Mouse (Mus musculus) liver, embryonic 11.5 days (tissue): Measurements from ENCODE around the gene Soat2. TPM values are rescaled to one million over a fixed set of nuclear protein-coding genes. Genes with fewer than 3 reads are reported as not detected.

ENCODE experiments used
- ATAC-seq: fragments of 200-750 bp; cut with Nextera tagmentation; replicated peaks from 2 replicates; pipeline ENCODE4 v1.8.0; 2017; ENCODE audit warnings: moderate number of reproducible peaks, mild to moderate bottlenecking, moderate TSS enrichment, moderate library complexity; ENCODE audit not compliant: low FRiP score
- DNase-seq: peaks from one replicate; pipeline ENCODE4 v3.0.0-alpha.2; 2017; ENCODE audit warnings: low spot score
- H3K27ac ChIP-seq: fragments of 300-500 bp; sonication (generic); 2 replicates; pipeline ENCODE4 v1.5.1; 2014; ENCODE audit warnings: mild to moderate bottlenecking, low read depth, low read length, control low read depth
- H3K27me3 ChIP-seq: fragments of 300-500 bp; sonication (generic); replicated peaks from 2 replicates; pipeline ENCODE4 v1.6.1; 2014; ENCODE audit warnings: low read length, mixed read lengths; ENCODE audit not compliant: control insufficient read depth, insufficient read depth
- H3K36me3 ChIP-seq: fragments of 300-500 bp; sonication (generic); 2 replicates; pipeline ENCODE4 v1.6.1; 2014; ENCODE audit warnings: mild to moderate bottlenecking, low read length, moderate library complexity, mixed read lengths; ENCODE audit not compliant: control insufficient read depth, insufficient read depth
- H3K4me1 ChIP-seq: fragments of 300-500 bp; sonication (generic); replicated peaks from 2 replicates; pipeline ENCODE4 v1.6.1; 2014; ENCODE audit warnings: low read length, mixed read lengths; ENCODE audit not compliant: control insufficient read depth, insufficient read depth
- H3K4me2 ChIP-seq: fragments of 300-500 bp; sonication (generic); 2 replicates; pipeline ENCODE4 v1.6.1; 2014; ENCODE audit warnings: mild to moderate bottlenecking, control low read depth, moderate library complexity
- H3K4me3 ChIP-seq: fragments of 300-500 bp; sonication (generic); 2 replicates; pipeline ENCODE4 v1.5.1; 2014; ENCODE audit warnings: low read depth, low read length, control low read depth
- H3K9ac ChIP-seq: fragments of 300-500 bp; sonication (generic); 2 replicates; pipeline ENCODE4 v1.6.1; 2014; ENCODE audit warnings: low read depth, low read length, control low read depth
- H3K9me3 ChIP-seq: fragments of 300-500 bp; sonication (generic); 2 replicates; pipeline ENCODE4 v1.6.1; 2016; ENCODE audit warnings: low read length, inconsistent platforms, mixed read lengths; ENCODE audit not compliant: control insufficient read depth
- WGBS: fragments of 180-500 bp; shearing (Covaris S2); extraction: QIAGEN DNeasy Blood & Tissue Kit; methylation state at CpG from one replicate; pipeline ENCODE4 v1.1.7; 2014; 5-methylcytosine and 5-hydroxymethylcytosine counted together
- polyA plus RNA-seq: library from polyadenylated mRNA; unstranded; fragments of >200 nt; fragmentation: Nextera tagmentation; extraction: Ambion mirVana; gene quantifications from 2 replicates; pipeline ENCODE4 v1.2.1, GENCODE M21; 2014

Gene Soat2
- polyA plus RNA-seq, 1 experiment from 2014 or later = 36.2 TPM

GRCm38 (mm10) chr15:102169064-102169463, 18.7 kb downstream of the Soat2 start:
- no peaks in the 10 kb centered on the region for H3K27me3 ChIP-seq
- no peak overlapping the region for H3K4me2 ChIP-seq
- 61% methylated on average over 2 of the region's 2 CpGs for WGBS
- H3K36me3 ChIP-seq = no peaks in the 10 kb centered on the region
- no peaks in the 10 kb centered on the region for H3K9me3 ChIP-seq
- H3K4me1 ChIP-seq = no peaks in the 10 kb centered on the region
- H3K4me3 ChIP-seq = no peak overlapping the region
- H3K27ac ChIP-seq = no peak overlapping the region
- DNase-seq = no peak
- H3K9ac ChIP-seq = no peak overlapping the region
- ATAC-seq = no peak

DNA sequence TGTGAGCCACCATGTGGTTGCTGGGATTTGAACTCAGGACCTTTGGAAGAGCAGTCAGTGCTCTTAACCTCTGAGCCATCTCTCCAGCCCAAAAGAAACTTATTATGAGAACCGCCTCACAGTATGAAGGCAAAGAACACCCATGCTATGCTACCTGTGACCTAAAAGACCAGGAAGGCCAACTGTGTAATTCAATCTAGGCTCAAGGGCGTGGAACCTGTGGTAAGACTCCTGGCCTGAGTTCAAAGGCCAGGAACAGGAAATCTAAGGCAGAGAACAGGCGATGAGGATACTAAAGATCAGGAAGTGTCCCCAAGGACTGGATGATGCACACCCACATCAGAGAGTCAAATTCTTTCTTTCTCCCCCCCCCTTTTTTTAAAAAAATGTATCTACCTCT, 23.3 kb downstream of the Soat2 start:
- Histone ChIP-seq H3K9me3 (no peaks in the 10 kb centered on the region), H3K4me2 (no peak overlapping the region), H3K36me3 (no peaks in the 10 kb centered on the region), H3K27me3 (no peaks in the 10 kb centered on the region), H3K4me1 (no peaks in the 10 kb centered on the region; the same call in 1 of the 2 replicates), H3K4me3 (no peak overlapping the region), H3K9ac (no peak overlapping the region), H3K27ac (no peak overlapping the region)
- DNase-seq (no peak), ATAC-seq (no peak)
- 76% methylated on average over 3 of the region's 3 CpGs for WGBS

GRCm38 (mm10) chr15:102175736-102176319, 25.5 kb downstream of the Soat2 start:
- no peak overlapping the region for H3K4me3 ChIP-seq
- no peak overlapping the region for H3K9ac ChIP-seq
- no peaks in the 10 kb centered on the region for H3K27me3 ChIP-seq
- no peak for ATAC-seq
- H3K9me3 ChIP-seq = no peaks in the 10 kb centered on the region
- H3K4me1 ChIP-seq = no peaks in the 10 kb centered on the region; the same call in 1 of the 2 replicates
- no peak overlapping the region for H3K4me2 ChIP-seq
- H3K36me3 ChIP-seq = no peaks in the 10 kb centered on the region
- H3K27ac ChIP-seq = no peak overlapping the region
- no peak for DNase-seq
- WGBS = 82% methylated on average over 16 of the region's 16 CpGs

DNA sequence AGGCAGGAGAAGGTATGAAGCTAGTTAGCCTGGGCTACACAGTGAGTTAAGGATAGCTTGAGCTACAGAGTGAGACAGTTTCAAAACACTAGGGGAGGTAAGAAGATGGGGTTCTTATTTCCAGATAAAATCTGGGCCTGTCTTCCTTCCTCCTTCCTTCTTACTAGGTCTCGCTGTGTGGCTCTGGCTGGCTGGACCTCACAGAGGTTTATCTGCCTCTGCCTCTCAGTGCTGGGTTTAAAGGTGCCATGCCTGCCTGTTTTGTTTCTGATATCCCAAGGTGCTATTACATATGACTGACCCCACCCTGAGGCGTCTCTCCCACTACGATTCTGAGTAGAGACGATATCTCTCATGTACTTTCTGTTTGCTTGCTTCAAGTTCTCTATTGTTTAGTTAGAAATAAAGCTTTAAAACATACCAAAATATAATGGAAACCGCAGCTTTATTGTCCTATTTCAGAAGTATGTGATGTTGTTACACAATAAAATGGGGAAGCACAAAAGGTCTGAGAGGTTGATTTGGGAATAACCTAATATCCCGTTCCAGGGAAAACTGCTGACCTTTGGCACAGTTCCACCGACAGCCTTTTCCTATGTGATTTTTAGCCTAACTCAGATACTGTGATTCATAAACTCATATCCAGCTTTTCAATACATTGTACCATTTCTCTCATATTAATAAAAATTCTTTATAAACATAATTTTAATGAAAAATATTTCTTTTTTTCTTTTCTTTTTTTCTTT, 26.4 kb downstream of the Soat2 start:
- no peak for DNase-seq
- 67% methylated on average over 7 of the region's 7 CpGs for WGBS
- H3K4me1 ChIP-seq = no peaks in the 10 kb centered on the region; the same call in 1 of the 2 replicates

DNA sequence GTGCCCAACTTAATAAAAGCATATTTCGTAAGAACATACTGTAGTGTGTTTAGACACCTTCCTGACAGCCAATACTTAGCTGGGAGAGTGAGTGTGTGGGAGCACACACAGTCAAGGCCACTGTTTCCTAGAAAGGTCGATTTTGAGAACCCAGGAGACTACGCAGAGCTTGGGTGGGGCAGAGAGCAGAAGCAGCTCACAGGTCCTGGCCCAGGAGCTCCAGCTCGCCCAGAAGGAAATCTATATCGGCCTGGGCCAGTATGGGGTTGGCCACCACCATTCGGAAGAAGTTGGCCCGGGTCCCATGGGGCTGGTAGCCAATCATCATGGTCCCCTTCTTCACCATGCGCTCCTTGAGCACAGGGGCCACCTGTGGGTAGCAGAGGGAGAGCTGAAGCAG, 27.1 kb downstream of the Soat2 start:
- Histone ChIP-seq H3K9me3 (no peaks in the 10 kb centered on the region), H3K4me3 (no peak overlapping the region), H3K9ac (no peak overlapping the region), H3K4me2 (no peak overlapping the region), H3K27me3 (no peaks in the 10 kb centered on the region), H3K36me3 (no peaks in the 10 kb centered on the region), H3K4me1 (no peaks in the 10 kb centered on the region; the same call in 1 of the 2 replicates), H3K27ac (no peak overlapping the region)
- no peak for ATAC-seq
- 85% methylated on average over 8 of the region's 8 CpGs for WGBS
- no peak for DNase-seq

More for the DNA sequence above, 26.4 kb downstream of the Soat2 start:
- Histone ChIP-seq H3K36me3 (no peaks in the 10 kb centered on the region), H3K4me2 (no peak overlapping the region), H3K9me3 (no peaks in the 10 kb centered on the region), H3K4me3 (no peak overlapping the region), H3K27me3 (no peaks in the 10 kb centered on the region), H3K9ac (no peak overlapping the region), H3K27ac (no peak overlapping the region)
- 0 out of 2 replicates have a peak, but pooled peaks have one; percentile 47 for ATAC-seq

DNA sequence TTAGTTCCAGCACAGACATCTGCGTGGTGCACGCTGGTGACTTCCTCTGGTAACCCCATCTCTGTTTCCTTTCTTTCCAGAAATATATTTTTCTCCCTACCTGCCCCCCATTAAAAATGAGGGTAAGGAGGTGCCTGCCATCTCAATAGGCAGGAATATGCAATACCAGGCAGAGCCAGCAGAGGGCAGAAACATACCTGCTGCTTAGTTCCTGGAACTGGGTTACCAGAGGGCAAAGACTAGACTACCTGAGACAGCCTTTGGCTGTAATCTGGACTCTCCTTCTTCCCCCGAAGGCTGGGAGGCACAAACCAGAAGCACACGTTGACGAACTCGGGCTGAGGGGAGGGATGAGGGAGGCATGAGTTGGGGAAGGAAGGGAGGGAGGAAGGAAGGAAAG, 28.0 kb downstream of the Soat2 start:
- H3K9ac ChIP-seq = no peak overlapping the region
- no peaks in the 10 kb centered on the region for H3K27me3 ChIP-seq
- H3K36me3 ChIP-seq = no peaks in the 10 kb centered on the region
- no peak overlapping the region for H3K4me3 ChIP-seq
- 9% methylated on average over 6 of the region's 6 CpGs for WGBS
- no peaks in the 10 kb centered on the region for H3K9me3 ChIP-seq
- H3K27ac ChIP-seq = no peak overlapping the region
- peak; percentile 52; the same call in 1 of the 2 replicates for ATAC-seq
- no peak overlapping the region for H3K4me2 ChIP-seq
- H3K4me1 ChIP-seq = no peaks in the 10 kb centered on the region; the same call in 1 of the 2 replicates
- DNase-seq = peak; percentile 76

DNA sequence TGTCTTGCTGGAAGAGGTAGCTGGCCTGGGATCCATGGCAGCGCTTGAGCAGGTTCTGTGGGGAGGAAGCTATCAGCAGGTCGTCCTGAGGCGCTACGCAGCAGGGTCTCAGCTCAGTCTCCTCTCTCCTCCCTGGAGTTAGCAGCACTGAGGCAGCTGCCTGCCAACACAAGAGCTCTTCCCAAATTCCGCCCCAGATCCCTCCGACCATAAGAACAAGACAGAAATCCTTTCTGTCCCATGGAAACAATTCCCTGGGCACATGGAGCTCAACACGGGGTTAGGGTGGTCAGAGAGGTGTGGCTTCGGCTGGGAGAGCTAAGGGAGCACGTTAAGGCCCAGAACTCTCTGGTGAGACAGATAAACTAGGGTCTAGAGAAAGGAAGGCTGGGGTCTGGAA, 28.8 kb downstream of the Soat2 start:
- Histone ChIP-seq H3K9me3 (no peaks in the 10 kb centered on the region), H3K4me1 (no peaks in the 10 kb centered on the region; the same call in 1 of the 2 replicates), H3K27ac (no peak overlapping the region), H3K4me2 (no peak overlapping the region), H3K36me3 (no peaks in the 10 kb centered on the region), H3K4me3 (no peak overlapping the region), H3K27me3 (no peaks in the 10 kb centered on the region), H3K9ac (no peak overlapping the region)
- no peak for DNase-seq
- WGBS = 79% methylated on average over 9 of the region's 9 CpGs
- ATAC-seq = no peak

- H3K27ac ChIP-seq = no peak overlapping the region
- no peak overlapping the region for H3K4me2 ChIP-seq
- no peaks in the 10 kb centered on the region for H3K9me3 ChIP-seq
- DNase-seq = no peak
- 81% methylated on average over 14 of the region's 14 CpGs for WGBS
- no peaks in the 10 kb centered on the region for H3K36me3 ChIP-seq
- H3K4me1 ChIP-seq = no peaks in the 10 kb centered on the region; the same call in 1 of the 2 replicates
- no peak overlapping the region for H3K9ac ChIP-seq
- H3K27me3 ChIP-seq = no peaks in the 10 kb centered on the region
- no peak overlapping the region for H3K4me3 ChIP-seq
- no peak for ATAC-seq
Measured at GRCm38 (mm10) chr15:102179924-102180323, 29.6 kb downstream of the Soat2 start.

DNA sequence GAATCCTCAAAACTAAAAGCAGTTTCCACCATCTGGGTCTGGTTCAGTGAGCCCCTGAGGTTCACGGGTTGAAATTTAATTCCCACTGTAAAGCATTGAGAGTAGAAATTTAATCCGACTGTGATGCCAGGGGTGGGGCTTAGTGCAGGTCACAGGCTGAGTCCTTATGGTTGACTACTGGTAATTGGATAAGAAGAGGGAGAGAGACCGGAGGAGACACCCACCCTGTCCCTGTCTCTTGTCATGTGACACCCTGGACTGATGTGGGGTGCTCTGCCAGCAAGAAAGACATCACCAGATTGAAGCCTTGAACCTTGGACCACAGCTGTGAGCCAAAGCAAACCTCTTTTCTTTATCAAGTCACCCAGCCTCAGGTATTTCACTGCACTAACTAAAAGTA, 32.8 kb downstream of the Soat2 start:
- Histone ChIP-seq H3K4me1 (peaks cover 3% of the 10 kb centered on the region), H3K9ac (no peak overlapping the region), H3K4me3 (no peak overlapping the region), H3K27me3 (no peaks in the 10 kb centered on the region), H3K4me2 (no peak overlapping the region), H3K36me3 (no peaks in the 10 kb centered on the region), H3K9me3 (no peaks in the 10 kb centered on the region), H3K27ac (no peak overlapping the region)
- 77% methylated on average over 3 of the region's 3 CpGs for WGBS
- no peak for ATAC-seq
- no peak for DNase-seq
